Mouse (Mus musculus) adipocyte (in vitro differentiated cells): ENCODE measurements around the gene Aspscr1.

Experiments used
- DNase-seq: peaks from one replicate; pipeline ENCODE4 v3.0.0-alpha.2; 2016; ENCODE audit warnings: low spot score

Aspscr1 gene

DNA sequence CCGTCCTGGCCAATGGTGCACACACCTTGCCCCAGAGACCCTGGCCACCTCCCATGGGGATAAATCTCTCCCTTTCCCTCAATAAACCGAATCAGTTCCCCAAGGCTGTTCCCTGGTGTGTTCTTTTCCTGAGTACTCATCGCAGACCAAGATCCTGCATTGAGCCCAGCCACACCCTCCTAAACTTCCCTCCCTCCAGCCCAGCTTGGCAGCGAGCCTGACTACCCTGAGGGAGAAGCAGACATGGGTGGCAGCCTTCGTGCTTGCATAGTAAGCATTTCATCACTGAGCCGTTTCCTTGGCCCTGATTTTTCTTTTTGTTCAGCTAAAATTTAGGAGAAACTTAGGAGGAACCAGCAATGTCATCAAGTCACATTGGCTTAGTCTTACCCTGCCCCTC is 60.7 kb downstream of the Aspscr1 start:
- DNase-seq, result peak; percentile 84

DNA sequence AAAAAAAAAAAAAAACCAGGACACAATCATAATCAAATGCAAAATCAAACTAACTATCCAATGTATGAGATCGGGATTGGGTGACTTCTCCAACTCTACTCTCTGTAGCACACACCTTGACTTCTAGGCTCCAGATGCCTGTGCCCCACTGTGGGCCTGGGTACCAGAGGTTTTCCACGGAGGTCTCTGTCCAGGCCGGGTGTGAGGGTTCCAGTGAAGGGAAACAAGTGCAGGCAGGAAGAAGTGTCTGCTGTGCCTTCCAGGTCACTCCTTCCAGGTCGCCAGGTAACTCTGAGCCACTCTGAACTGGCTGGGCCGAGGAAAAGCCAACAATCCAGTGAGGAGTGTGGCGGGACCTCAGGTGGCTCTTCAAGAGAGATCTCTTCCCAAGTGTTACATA is 63.7 kb downstream of the Aspscr1 start:
- no peak for DNase-seq

DNA sequence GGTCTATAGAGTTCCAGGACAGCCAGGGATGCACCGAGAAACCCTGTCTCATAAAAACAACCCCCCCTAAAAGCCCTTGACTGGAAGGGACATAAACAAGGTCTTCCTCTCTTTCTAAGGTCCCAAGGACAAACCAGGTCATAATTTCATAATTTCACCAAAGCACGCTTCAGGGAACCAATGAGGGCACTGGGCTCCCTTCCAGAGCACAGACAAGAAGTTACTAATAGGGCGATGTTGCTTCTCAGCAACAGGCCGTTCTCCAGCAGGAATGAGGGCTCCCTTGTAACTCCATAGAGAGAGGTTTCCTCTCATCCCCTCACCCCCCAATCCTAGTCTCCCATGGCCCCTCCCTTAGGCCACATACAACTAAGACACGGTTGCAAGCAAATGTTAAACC is 68.2 kb downstream of the Aspscr1 start:
- no peak for DNase-seq

DNA sequence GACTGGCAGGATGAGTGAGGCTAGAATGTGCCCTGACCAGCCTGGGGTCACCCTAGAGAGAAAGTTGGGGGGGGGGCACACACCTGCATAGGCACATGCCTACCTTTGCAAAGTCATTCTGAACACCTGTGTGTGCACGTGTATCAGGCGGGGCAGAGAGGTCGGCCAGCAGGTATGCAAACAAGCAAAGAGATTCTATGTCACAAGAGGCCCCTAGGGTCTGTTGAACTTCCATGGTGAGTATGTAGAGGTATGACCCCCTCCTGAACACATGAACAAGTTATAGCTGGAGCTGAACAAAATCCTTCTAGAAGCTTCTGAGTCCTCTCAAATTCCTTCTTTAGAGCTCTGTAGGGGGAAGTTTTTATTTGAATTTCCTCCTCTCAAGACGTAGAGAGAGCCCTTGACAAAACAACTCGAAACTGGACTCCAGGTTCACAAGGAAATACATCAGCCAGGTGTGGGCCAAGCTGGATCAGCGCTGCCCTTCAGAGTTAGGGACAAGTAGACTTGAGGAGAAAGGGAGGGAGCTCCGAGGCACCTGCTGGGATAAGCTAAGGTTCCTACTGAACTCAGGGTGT is 71.4 kb downstream of the Aspscr1 start:
- DNase-seq, result no peak

DNA sequence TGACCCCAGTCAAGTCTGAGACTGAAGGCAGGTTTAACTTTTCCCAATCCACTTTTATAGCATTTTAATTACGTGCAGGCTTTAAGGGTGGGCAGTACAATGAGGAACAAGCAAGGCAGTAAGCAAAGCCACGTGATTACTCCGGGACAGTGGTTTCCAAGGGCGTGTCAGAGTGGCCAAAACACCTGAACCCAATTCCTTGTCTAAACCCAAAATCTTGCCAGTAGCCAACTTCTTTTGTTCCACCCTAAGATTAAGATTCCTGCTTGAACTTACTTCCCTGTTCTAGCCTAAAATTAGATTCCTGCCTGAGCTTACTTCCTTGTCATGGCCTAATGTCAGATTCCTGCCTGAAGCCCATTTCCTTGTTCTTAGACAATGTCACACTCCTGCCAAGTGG is 75.2 kb downstream of the Aspscr1 start:
- no peak for DNase-seq

DNA sequence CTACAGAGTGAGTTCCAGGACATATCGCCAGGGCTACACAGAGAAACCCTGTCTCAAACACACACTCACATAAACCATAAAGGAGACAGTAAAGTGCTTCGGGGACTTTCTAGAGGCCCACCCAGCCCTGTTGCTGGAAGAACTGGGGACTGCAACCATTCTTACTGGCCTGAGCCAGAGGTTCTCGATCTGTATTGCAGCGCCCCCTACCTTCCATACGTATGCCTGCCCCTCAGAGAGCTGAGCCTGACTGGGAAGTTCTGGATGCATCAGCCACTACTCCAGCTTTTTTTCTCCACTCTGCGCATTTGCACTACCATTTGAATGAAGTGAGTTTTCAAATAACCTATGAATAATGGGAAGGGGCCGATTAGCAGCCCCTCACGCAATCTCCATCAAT is 76.7 kb downstream of the Aspscr1 start:
- no peak for DNase-seq

DNA sequence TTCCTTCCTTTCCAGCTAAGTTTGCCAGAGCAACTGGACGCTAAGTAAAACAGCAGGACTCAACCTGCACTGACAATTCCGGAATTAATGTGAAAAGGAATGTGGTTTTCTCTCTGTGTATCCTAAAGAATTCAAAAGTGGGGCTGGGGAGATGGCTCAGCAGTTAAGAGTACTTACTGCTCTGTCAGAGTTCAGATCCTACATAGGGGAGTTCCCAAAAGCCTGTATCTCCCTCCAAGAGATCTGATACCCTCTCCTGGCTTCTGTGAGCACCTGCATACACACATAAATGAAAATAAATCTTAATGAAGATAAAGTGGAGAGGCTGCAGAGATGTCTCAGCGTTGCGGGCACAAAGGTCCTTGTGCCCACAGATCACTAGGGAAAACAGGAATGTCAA is 78.8 kb downstream of the Aspscr1 start:
- no peak for DNase-seq
